Mouse (Mus musculus) lung, postnatal 36 days (tissue): ENCODE measurements around the gene Mfap4.

Source experiments
- DNase-seq: peaks from one replicate; pipeline ENCODE4 v3.0.0; 2022; ENCODE audit warnings: mixed read lengths

Mfap4 gene

DNA sequence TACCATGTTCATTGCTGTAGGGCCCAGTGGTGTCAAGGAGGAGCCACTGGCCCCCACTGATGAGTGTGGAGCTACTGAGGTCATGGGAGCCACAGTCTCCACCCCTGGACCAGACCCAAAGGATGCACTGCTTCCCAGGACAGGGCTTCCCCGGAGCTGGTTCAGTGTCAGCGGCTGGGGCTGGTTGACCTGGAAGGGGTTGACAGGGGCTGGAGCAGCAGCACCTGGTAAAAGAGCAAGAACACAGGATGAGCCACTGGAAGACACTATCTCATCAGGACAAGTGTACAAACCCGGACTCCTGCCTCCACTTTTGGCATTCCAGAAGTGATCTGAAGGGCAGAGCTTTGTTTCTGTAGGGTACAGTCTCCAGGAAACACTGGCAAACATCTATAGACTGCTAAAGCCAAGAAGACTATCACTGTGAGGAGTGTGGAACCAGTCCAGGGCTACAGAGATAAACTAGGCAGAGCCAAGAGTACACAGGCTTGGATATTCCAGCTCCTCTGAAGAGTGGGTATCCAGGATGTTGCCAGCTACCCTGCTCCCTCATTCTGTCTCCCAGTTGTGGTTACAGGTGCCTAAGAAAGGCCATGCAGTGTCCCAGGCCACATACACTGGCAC is 34.4 kb downstream of the Mfap4 start:
- no peak for DNase-seq

DNA sequence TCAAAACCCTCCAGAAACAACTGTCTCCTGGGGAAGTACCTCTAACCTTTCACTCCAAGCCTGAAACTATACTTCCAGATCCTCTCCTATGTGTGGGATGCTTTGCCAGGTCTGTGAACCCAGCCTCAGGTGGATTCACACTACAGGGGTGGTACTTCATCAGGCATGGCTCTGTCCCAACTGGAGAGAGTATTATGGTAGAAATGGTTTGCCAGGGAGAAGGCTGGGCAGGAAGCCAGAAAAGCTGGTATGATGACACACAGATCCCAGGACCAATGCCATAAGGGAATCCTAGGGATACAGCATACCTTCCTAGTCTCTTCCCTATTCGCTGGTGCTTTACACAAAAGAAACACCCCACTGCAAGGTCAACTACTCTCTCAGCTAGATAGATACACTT is 41.6 kb downstream of the Mfap4 start:
- DNase-seq: peak; percentile 57

DNA sequence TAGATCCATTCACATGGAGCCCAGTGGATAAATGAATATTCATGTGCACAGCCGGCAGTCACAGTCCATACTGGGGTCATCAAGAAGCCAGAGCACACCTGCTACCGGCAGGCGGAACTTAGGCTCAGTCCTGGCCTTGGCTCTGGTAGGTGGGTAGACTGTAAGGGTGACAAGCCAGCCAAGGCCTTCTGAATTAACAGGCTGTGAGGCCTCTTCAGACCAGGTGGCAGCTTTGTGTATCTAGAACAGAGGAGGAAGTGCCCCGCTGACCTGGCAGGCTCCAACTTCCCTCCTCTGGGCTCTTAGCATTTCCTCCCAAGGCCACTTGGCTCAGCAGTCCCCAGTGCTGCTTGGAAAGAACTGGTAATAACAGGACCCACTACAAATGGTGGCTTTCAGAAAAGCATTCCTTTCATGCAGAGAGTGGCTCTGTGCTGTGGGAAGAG is 44.1 kb downstream of the Mfap4 start:
- DNase-seq: peak; percentile 78

DNA sequence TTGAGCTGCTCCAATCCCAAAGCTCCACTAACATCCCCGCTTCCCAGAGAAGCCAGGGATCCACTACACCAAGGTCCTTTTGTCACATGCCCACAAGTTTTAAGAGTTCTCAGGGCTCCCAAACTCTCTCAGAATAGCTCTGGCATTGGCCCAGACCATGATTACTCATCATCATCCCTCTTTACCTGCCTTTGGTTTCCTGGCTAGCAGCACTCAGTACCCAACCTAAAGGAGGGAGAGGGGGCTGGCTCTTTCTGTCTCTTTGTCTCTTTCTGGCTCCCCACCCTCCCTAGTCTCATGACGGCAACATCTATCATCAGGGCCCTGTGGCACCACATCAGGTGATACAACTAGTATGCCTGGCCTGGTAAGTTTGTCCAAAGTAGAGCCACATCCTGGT is 47.6 kb downstream of the Mfap4 start:
- peak; percentile 74 for DNase-seq

DNA sequence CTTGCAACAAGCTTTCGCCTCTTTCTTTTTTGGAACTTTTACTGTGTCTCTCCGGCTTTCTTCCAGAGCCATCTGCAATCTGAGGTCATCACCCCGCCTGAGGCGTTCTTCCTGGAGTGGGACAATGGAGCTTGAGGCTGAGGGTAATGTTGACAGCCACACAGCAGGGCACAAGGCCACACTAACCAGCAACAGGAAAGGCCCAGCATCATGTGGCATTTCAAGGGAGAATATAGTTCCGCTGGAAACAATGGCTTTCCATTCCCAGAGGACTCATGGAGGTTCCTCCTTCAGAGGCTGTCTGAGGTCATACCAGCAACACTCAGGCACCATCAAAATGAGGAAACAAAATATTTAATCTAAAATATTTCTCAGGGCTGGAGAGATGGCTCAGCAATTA is 48.3 kb downstream of the Mfap4 start:
- DNase-seq: peak; percentile 82

DNA sequence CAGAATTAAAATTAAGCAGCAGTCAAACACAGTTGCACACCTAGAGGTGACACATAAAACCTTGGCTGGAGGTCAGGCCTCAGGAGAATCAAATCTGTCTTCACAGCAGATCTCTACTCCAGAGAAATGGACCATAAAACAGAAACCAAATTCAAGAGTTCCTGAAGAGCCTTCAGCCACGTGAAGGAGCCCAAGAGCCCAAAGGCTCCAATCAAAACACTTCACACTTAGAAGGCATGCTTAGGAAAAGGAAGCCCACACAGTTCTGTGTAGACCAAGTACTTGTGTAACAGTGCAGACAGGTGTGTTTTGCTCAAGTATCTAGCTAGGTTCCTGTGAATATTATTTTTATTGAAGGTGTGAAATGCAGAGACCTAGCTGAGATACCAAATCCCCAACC is 50.3 kb downstream of the Mfap4 start:
- DNase-seq: peak; percentile 71

DNA sequence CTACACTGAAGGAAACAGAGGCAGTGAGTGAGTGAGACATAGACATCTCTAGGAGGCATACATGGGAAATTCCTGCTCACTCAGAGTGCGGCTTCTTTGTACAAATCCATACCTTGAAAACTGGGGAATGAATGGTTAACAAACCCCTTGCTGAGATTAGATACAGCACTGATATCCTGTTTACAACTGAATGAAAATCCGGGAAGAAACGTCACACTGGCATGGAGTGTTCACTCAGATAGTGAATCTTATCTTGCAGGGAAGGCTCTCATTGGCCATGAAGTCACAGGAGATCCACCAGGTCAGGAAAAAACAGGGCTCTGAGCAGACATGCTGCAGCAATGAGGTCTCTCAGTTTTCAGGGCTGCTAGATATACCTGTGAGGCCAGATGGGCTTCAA is 51.7 kb downstream of the Mfap4 start:
- peak; percentile 58 for DNase-seq

DNA sequence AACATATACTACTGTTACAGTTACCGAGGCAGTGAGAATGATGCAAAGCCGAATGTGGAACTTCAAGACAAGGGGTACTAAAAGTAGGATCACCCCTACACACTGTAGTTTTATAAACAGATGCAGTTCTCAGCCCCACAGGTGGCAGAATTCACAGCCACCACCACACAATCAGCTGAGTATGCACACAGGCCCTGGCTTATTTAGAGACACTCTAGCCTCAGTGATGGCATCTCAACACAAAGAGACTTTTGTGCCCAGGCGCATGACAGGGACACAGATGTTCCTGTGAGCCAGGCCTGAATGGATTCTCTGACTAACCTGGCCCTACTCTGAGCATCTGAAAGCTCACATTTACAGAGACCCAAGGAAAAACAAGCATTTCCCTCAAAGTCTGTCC is 52.1 kb downstream of the Mfap4 start:
- no peak for DNase-seq
